Mouse (Mus musculus) MEL (cell line): ENCODE measurements at regions not wholly inside any gene's neighbourhood (a gene's known extent, or its start where the extent isn't known, plus 50 kb on each side); places are given as distances from the start of the nearest gene placed in this dataset.

Experiments
- DNase-seq: peaks from one replicate; pipeline ENCODE4 v3.0.0; 2011; ENCODE audit warnings: low read depth, low spot score
- H3K27ac ChIP-seq: 2 replicates; pipeline ENCODE4 v1.5.1; 2012; ENCODE audit warnings: low read depth, mild to moderate bottlenecking, control low read depth, low read length, moderate library complexity; ENCODE audit not compliant: control insufficient read depth
- H3K27me3 ChIP-seq, 2 experiments: fragments of 150-350 bp in 1 of 2; sonication (generic) in 1 of 2; 2 replicates each; pipeline ENCODE4 v1.6.1; 2012; ENCODE audit warnings: low read length in 2 of 2, mild to moderate bottlenecking in 2 of 2, improper control_type of control experiment in 1 of 2, moderate library complexity in 1 of 2; ENCODE audit not compliant: insufficient read depth in 2 of 2, control insufficient read depth in 1 of 2
- H3K36me3 ChIP-seq, 2 experiments: 2 replicates each; pipeline ENCODE4 v1.6.1; 2012 to 2014; ENCODE audit warnings: low read length in 2 of 2, improper control_type of control experiment in 1 of 2, inconsistent platforms in 1 of 2, mild to moderate bottlenecking in 1 of 2; ENCODE audit not compliant: insufficient read depth in 2 of 2, control insufficient read depth in 1 of 2
- H3K4me1 ChIP-seq, 2 experiments: fragments of 150-350 bp in 1 of 2; sonication (generic) in 1 of 2; 2 replicates each; pipeline ENCODE4 v1.6.1; 2012; ENCODE audit warnings: low read length in 2 of 2, improper control_type of control experiment in 1 of 2, mild to moderate bottlenecking in 1 of 2; ENCODE audit not compliant: insufficient read depth in 2 of 2, control insufficient read depth in 1 of 2
- H3K4me3 ChIP-seq, 2 experiments: fragments of 150-350 bp in 1 of 2; sonication (generic) in 1 of 2; 2 replicates each; pipeline ENCODE4 v1.5.1; 2012; ENCODE audit warnings: low read depth in 2 of 2, low read length in 2 of 2, mild to moderate bottlenecking in 2 of 2, moderate library complexity in 2 of 2, control low read depth in 1 of 2, improper control_type of control experiment in 1 of 2; ENCODE audit not compliant: control insufficient read depth in 1 of 2, insufficient read depth in 1 of 2
- H3K79me2 ChIP-seq: 2 replicates; pipeline ENCODE4 v1.6.1; 2012; ENCODE audit warnings: mild to moderate bottlenecking, low read length, moderate library complexity; ENCODE audit not compliant: control insufficient read depth, poor library complexity, insufficient read depth
- H3K9ac ChIP-seq: 2 replicates; pipeline ENCODE4 v1.6.1; 2012; ENCODE audit warnings: low read depth, mild to moderate bottlenecking, control low read depth, low read length, moderate library complexity; ENCODE audit not compliant: control insufficient read depth, poor library complexity, severe bottlenecking
- H3K9me3 ChIP-seq: fragments of 150-350 bp; sonication (generic); replicated peaks from 2 replicates; pipeline ENCODE4 v1.6.1; 2012; ENCODE audit warnings: mild to moderate bottlenecking, low read length, improper control_type of control experiment, moderate library complexity; ENCODE audit not compliant: insufficient read depth
- CHD2 ChIP-seq: IDR thresholded peaks from 2 replicates; pipeline ENCODE4 v1.6.1; 2011; ENCODE audit warnings: low read length, improper control_type of control experiment
- CTCF ChIP-seq, 3 experiments: IDR thresholded peaks in 2 of 3; conservative IDR thresholded peaks in 1 of 3; 2 replicates each; pipeline ENCODE4 v1.5.1; 2011 to 2012; ENCODE audit warnings: low read length in 3 of 3, low read depth in 2 of 3, mild to moderate bottlenecking in 2 of 3, improper control_type of control experiment in 1 of 3, inconsistent platforms in 1 of 3, mixed read lengths in 1 of 3, moderate library complexity in 1 of 3; ENCODE audit not compliant: control insufficient read depth in 1 of 3, insufficient read depth in 1 of 3, poor library complexity in 1 of 3, severe bottlenecking in 1 of 3
- E2F4 ChIP-seq: IDR thresholded peaks from 2 replicates; pipeline ENCODE4 v1.6.1; 2011; ENCODE audit warnings: low read depth, low read length, improper control_type of control experiment, borderline replicate concordance
- GABPA ChIP-seq: IDR thresholded peaks from 2 replicates; pipeline ENCODE4 v1.6.1; 2012; ENCODE audit warnings: low read depth, mild to moderate bottlenecking, inconsistent platforms, low read length, improper control_type of control experiment, moderate library complexity
- GATA1 ChIP-seq: IDR thresholded peaks from 2 replicates; pipeline ENCODE4 v1.6.1; 2011; ENCODE audit warnings: low read depth, low read length, improper control_type of control experiment
- MAFK ChIP-seq: IDR thresholded peaks from 2 replicates; pipeline ENCODE4 v1.6.1; 2011; ENCODE audit warnings: low read depth, mild to moderate bottlenecking, low read length, improper control_type of control experiment, borderline replicate concordance
- MYC ChIP-seq: IDR thresholded peaks from 2 replicates; pipeline ENCODE4 v1.6.1; 2011; ENCODE audit warnings: low read depth, mild to moderate bottlenecking, low read length, improper control_type of control experiment, moderate library complexity
- POLR2A ChIP-seq, 2 experiments: IDR thresholded peaks; 2 replicates each; pipeline ENCODE4 v1.6.1; 2011 to 2012; ENCODE audit warnings: low read length in 2 of 2, mild to moderate bottlenecking in 2 of 2, control low read depth in 1 of 2, improper control_type of control experiment in 1 of 2, low read depth in 1 of 2, moderate library complexity in 1 of 2; ENCODE audit not compliant: control insufficient read depth in 1 of 2, insufficient read depth in 1 of 2, poor library complexity in 1 of 2
- POLR2AphosphoS2 ChIP-seq: IDR thresholded peaks from 2 replicates; pipeline ENCODE4 v1.6.1; 2011; ENCODE audit warnings: low read length, improper control_type of control experiment
- RAD21 ChIP-seq: IDR thresholded peaks from 2 replicates; pipeline ENCODE4 v1.6.1; 2011; ENCODE audit warnings: mild to moderate bottlenecking, low read depth, low read length, improper control_type of control experiment
- SIN3A ChIP-seq: IDR thresholded peaks from 2 replicates; pipeline ENCODE4 v1.6.1; 2012; ENCODE audit warnings: low read length, improper control_type of control experiment, inconsistent platforms
- SMC3 ChIP-seq: IDR thresholded peaks from 2 replicates; pipeline ENCODE4 v1.6.1; 2011; ENCODE audit warnings: low read depth, low read length, improper control_type of control experiment
- TBP ChIP-seq: IDR thresholded peaks from 2 replicates; pipeline ENCODE4 v1.8.0; 2011; ENCODE audit warnings: low read depth, low read length, improper control_type of control experiment
- TCF12 ChIP-seq: IDR thresholded peaks from 2 replicates; pipeline ENCODE4 v1.6.1; 2014; ENCODE audit warnings: low read depth, mild to moderate bottlenecking, inconsistent platforms, low read length, improper control_type of control experiment, moderate library complexity
- ZC3H11A ChIP-seq: IDR thresholded peaks from 2 replicates; pipeline ENCODE4 v1.6.1; 2012; ENCODE audit warnings: low read depth, mild to moderate bottlenecking, inconsistent platforms, low read length, improper control_type of control experiment
- ZMIZ1 ChIP-seq: IDR thresholded peaks from 2 replicates; pipeline ENCODE4 v1.6.1; 2012; ENCODE audit warnings: low read depth, mild to moderate bottlenecking, inconsistent platforms, low read length, improper control_type of control experiment, moderate library complexity
- ZNF384 ChIP-seq: IDR thresholded peaks from 2 replicates; pipeline ENCODE4 v1.6.1; 2012; ENCODE audit warnings: low read depth, mild to moderate bottlenecking, inconsistent platforms, low read length, improper control_type of control experiment

GRCm38 (mm10) chr2:106231136-106231535 lies 227.8 kb upstream of the Dnajc24 start:
- no peak for TF ChIP-seq SIN3A
- no peak for TF ChIP-seq ZMIZ1
- no peaks in the 10 kb centered on the region for H3K9me3 ChIP-seq
- H3K4me1 ChIP-seq: no peaks in the 10 kb centered on the region
- no peaks in the 10 kb centered on the region for H3K27me3 ChIP-seq
- H3K4me3 ChIP-seq: no peak overlapping the region
- no peaks in the 10 kb centered on the region for H3K36me3 ChIP-seq
- H3K79me2 ChIP-seq: no peaks in the 10 kb centered on the region
- no peak overlapping the region for H3K9ac ChIP-seq
- DNase-seq: no peak
- H3K27ac ChIP-seq: no peak overlapping the region

- no peaks in the 10 kb centered on the region for H3K27me3 ChIP-seq
- H3K9ac ChIP-seq: no peak overlapping the region
- no peaks in the 10 kb centered on the region for H3K9me3 ChIP-seq
- no peaks in the 10 kb centered on the region for H3K36me3 ChIP-seq
- no peak overlapping the region for H3K27ac ChIP-seq
- no peak for DNase-seq
- TF ChIP-seq CHD2: no peak
- TF ChIP-seq MAFK: no peak
- TF ChIP-seq E2F4: no peak
- no peak for TF ChIP-seq MYC
- no peak for TF ChIP-seq GATA1
- no peak for TF ChIP-seq RAD21
- no peak for TF ChIP-seq SMC3
- TF ChIP-seq, all 39 proteins: peak for 0
- H3K79me2 ChIP-seq: no peaks in the 10 kb centered on the region
- no peak overlapping the region for H3K4me3 ChIP-seq
- H3K4me1 ChIP-seq: no peaks in the 10 kb centered on the region
Measured at GRCm38 (mm10) chr2:106230021-106230420, 226.7 kb upstream of the Dnajc24 start.

DNA sequence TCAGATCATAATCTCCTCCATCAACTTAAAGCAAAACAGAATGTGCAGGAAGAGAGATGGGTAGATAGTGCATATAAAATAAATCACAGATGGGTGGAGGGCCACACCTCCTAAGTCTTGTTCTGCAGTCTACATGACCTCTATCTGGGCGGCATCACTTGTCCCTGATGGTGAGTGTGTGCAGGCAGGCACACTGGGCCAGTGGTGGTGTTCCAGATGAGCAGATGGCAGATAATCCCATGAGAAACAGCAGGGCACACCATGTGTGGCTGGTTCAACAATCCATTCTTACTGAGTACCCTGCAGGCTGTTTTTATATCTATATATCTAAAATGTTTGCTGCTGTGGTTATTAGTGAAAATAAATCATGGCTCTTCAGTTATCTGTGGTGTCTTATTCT lies 224.9 kb upstream of the Dnajc24 start:
- no peaks in the 10 kb centered on the region for H3K9me3 ChIP-seq
- H3K27me3 ChIP-seq: no peaks in the 10 kb centered on the region
- no peak overlapping the region for H3K4me3 ChIP-seq
- no peaks in the 10 kb centered on the region for H3K79me2 ChIP-seq
- no peak for TF ChIP-seq GABPA
- no peak for TF ChIP-seq TCF12
- no peak for TF ChIP-seq SIN3A
- TF ChIP-seq POLR2AphosphoS2: no peak
- no peak for TF ChIP-seq ZNF384
- TF ChIP-seq CTCF (IDR thresholded peaks at IDR 0.05 in 2 of 3, conservative IDR thresholded peaks at IDR 0.05 in 1 of 3; ENCODE audit: control insufficient read depth in 1 of 3, insufficient read depth in 1 of 3, low read depth in 2 of 3, low read length in 3 of 3, poor library complexity in 1 of 3, severe bottlenecking in 1 of 3): no peak
- no peak for TF ChIP-seq RAD21
- no peak for TF ChIP-seq POLR2A (IDR thresholded peaks at IDR 0.05; ENCODE audit: control insufficient read depth in 1 of 2, insufficient read depth in 1 of 2, low read depth in 1 of 2, low read length in 2 of 2, poor library complexity in 1 of 2)
- no peak for TF ChIP-seq TBP
- TF ChIP-seq ZC3H11A: no peak
- TF ChIP-seq, all 39 proteins: peak for 0
- no peak for DNase-seq
- H3K27ac ChIP-seq: no peak overlapping the region
- H3K4me1 ChIP-seq: no peaks in the 10 kb centered on the region
- no peaks in the 10 kb centered on the region for H3K36me3 ChIP-seq
- no peak overlapping the region for H3K9ac ChIP-seq
